Mouse (Mus musculus) CH12.LX (cell line): Measurements from ENCODE around the gene Plk2. TPM values are rescaled to one million over a fixed set of nuclear protein-coding genes. Genes with fewer than 3 reads are reported as not detected.
A peak's percentile ranks its signal among the peaks of the same experiment; 100 is the strongest.

ENCODE experiments used
- DNase-seq: peaks from one replicate; pipeline ENCODE4 v3.0.0-alpha.2; 2013; ENCODE audit errors: extremely low read depth
- H3K27ac ChIP-seq: 2 replicates; pipeline ENCODE4 v1.5.1; 2012; ENCODE audit warnings: low read depth, mild to moderate bottlenecking, control low read depth, moderate library complexity; ENCODE audit not compliant: insufficient read depth
- H3K27me3 ChIP-seq: replicated peaks from 2 replicates; pipeline ENCODE3; 2012; ENCODE audit warnings: inconsistent platforms
- H3K36me3 ChIP-seq, 2 experiments: replicated peaks in 1 of 2; 2 replicates each; pipeline versions ENCODE3 to v1.6.1; 2012; ENCODE audit warnings: inconsistent platforms in 1 of 2, low read length in 1 of 2, mild to moderate bottlenecking in 1 of 2, mixed read lengths in 1 of 2, moderate library complexity in 1 of 2; ENCODE audit not compliant: control insufficient read depth in 1 of 2, insufficient read depth in 1 of 2
- H3K4me1 ChIP-seq, 2 experiments: 2 replicates each; pipeline ENCODE4 v1.6.1; 2012; ENCODE audit warnings: inconsistent platforms in 1 of 2, moderate library complexity in 1 of 2; ENCODE audit not compliant: insufficient read depth in 2 of 2, control insufficient read depth in 1 of 2
- H3K4me2 ChIP-seq: 2 replicates; pipeline ENCODE4 v1.6.1; 2012; ENCODE audit warnings: low read depth, mild to moderate bottlenecking, control low read depth; ENCODE audit not compliant: poor library complexity, insufficient read depth, severe bottlenecking
- H3K4me3 ChIP-seq, 3 experiments: fragments of 150-350 bp in 1 of 3; sonication (generic) in 1 of 3; replicated peaks in 1 of 3; 2 replicates each; pipeline versions ENCODE3 to v1.5.1; 2011 to 2012; ENCODE audit warnings: low read depth in 2 of 3, low read length in 2 of 3, mild to moderate bottlenecking in 2 of 3, moderate library complexity in 2 of 3, control low read depth in 1 of 3, improper control_type of control experiment in 1 of 3, inconsistent platforms in 1 of 3, mixed read lengths in 1 of 3; ENCODE audit not compliant: poor library complexity in 1 of 3
- H3K79me2 ChIP-seq: replicated peaks from 2 replicates; pipeline ENCODE4 v1.6.1; 2012; ENCODE audit warnings: mild to moderate bottlenecking, moderate library complexity; ENCODE audit not compliant: control insufficient read depth, poor library complexity, insufficient read depth, severe bottlenecking; ENCODE audit errors: extremely low read depth
- H3K9ac ChIP-seq: 2 replicates; pipeline ENCODE4 v1.6.1; 2012; ENCODE audit warnings: low read depth, mild to moderate bottlenecking, control low read depth, moderate library complexity; ENCODE audit not compliant: insufficient read depth
- H3K9me3 ChIP-seq: replicated peaks from 2 replicates; pipeline ENCODE3; 2012; ENCODE audit warnings: low read length, inconsistent platforms, mixed read lengths
- CHD2 ChIP-seq: IDR thresholded peaks from 2 replicates; pipeline ENCODE4 v1.6.1; 2011; ENCODE audit warnings: low read length, improper control_type of control experiment
- E2F4 ChIP-seq: IDR thresholded peaks from 2 replicates; pipeline ENCODE4 v1.6.1; 2011; ENCODE audit warnings: low read depth, low read length, improper control_type of control experiment; ENCODE audit not compliant: insufficient replicate concordance
- EP300 ChIP-seq: IDR thresholded peaks from 2 replicates; pipeline ENCODE4 v1.6.1; 2011; ENCODE audit warnings: low read length, improper control_type of control experiment
- GABPA ChIP-seq: IDR thresholded peaks from 2 replicates; pipeline ENCODE4 v1.6.1; 2012; ENCODE audit warnings: low read depth, low read length, improper control_type of control experiment, inconsistent platforms; ENCODE audit not compliant: insufficient replicate concordance
- JUN ChIP-seq: IDR thresholded peaks from 2 replicates; pipeline ENCODE4 v1.6.1; 2011; ENCODE audit warnings: low read depth, mild to moderate bottlenecking, low read length, improper control_type of control experiment, moderate library complexity; ENCODE audit not compliant: insufficient read depth
- MAFK ChIP-seq: IDR thresholded peaks from 2 replicates; pipeline ENCODE4 v1.6.1; 2011; ENCODE audit warnings: low read length, improper control_type of control experiment; ENCODE audit not compliant: insufficient replicate concordance
- MAZ ChIP-seq: IDR thresholded peaks from 2 replicates; pipeline ENCODE4 v1.6.1; 2012; ENCODE audit warnings: low read depth, mild to moderate bottlenecking, inconsistent platforms, low read length, improper control_type of control experiment, moderate library complexity
- MYC ChIP-seq: IDR thresholded peaks from 2 replicates; pipeline ENCODE4 v1.6.1; 2011; ENCODE audit warnings: low read depth, mild to moderate bottlenecking, improper control_type of control experiment, low read length
- NELFE ChIP-seq: IDR thresholded peaks from 2 replicates; pipeline ENCODE4 v1.6.1; 2011; ENCODE audit warnings: low read depth, low read length, improper control_type of control experiment
- NRF1 ChIP-seq: IDR thresholded peaks from 2 replicates; pipeline ENCODE4 v1.6.1; 2014; ENCODE audit warnings: low read depth, mild to moderate bottlenecking, inconsistent platforms, low read length, improper control_type of control experiment, moderate library complexity
- RAD21 ChIP-seq: IDR thresholded peaks from 2 replicates; pipeline ENCODE4 v1.6.1; 2011; ENCODE audit warnings: low read depth, mild to moderate bottlenecking, low read length, improper control_type of control experiment, moderate library complexity
- RCOR1 ChIP-seq: conservative IDR thresholded peaks from 2 replicates; pipeline ENCODE4 v1.6.1; 2012; ENCODE audit warnings: low read depth, mild to moderate bottlenecking, inconsistent platforms, low read length, improper control_type of control experiment
- SIN3A ChIP-seq: IDR thresholded peaks from 2 replicates; pipeline ENCODE4 v1.6.1; 2012; ENCODE audit warnings: low read length, improper control_type of control experiment, inconsistent platforms
- SMC3 ChIP-seq: IDR thresholded peaks from 2 replicates; pipeline ENCODE4 v1.6.1; 2011; ENCODE audit warnings: low read depth, low read length, improper control_type of control experiment
- TBP ChIP-seq: conservative IDR thresholded peaks from 2 replicates; pipeline ENCODE4 v1.6.1; 2011; ENCODE audit warnings: low read depth, low read length, improper control_type of control experiment
- TCF12 ChIP-seq: IDR thresholded peaks from 2 replicates; pipeline ENCODE4 v1.6.1; 2014; ENCODE audit warnings: low read depth, mild to moderate bottlenecking, inconsistent platforms, low read length, improper control_type of control experiment
- UBTF ChIP-seq: IDR thresholded peaks from 2 replicates; pipeline ENCODE4 v1.6.1; 2012; ENCODE audit warnings: low read depth, mild to moderate bottlenecking, inconsistent platforms, low read length, improper control_type of control experiment, moderate library complexity
- USF2 ChIP-seq: conservative IDR thresholded peaks from 2 replicates; pipeline ENCODE4 v1.6.1; 2011; ENCODE audit warnings: low read depth, low read length, improper control_type of control experiment
- ZC3H11A ChIP-seq: IDR thresholded peaks from 2 replicates; pipeline ENCODE4 v1.6.1; 2012; ENCODE audit warnings: low read depth, mild to moderate bottlenecking, inconsistent platforms, low read length, improper control_type of control experiment
- ZMIZ1 ChIP-seq: IDR thresholded peaks from 2 replicates; pipeline ENCODE4 v1.6.1; 2012; ENCODE audit warnings: low read depth, mild to moderate bottlenecking, inconsistent platforms, low read length, improper control_type of control experiment
- ZNF384 ChIP-seq: IDR thresholded peaks from 2 replicates; pipeline ENCODE4 v1.6.1; 2012; ENCODE audit warnings: low read depth, low read length, improper control_type of control experiment, inconsistent platforms
- dilution Hi-C: fragments of 300-500 bp; cut with MboI; formaldehyde crosslinking; loops from 2 replicates; pipeline ENCODE4 v1.14.3; 2020; ENCODE audit warnings: low sequenced_read_pairs; ENCODE audit not compliant: extremely low pct_unique_long_range_greater_than_20kb, extremely low pct_ligation_motif_present
- in situ Hi-C: fragments of 300-500 bp; cut with MboI; formaldehyde crosslinking; loops from 3 replicates; pipeline ENCODE4 v1.14.3; 2019; ENCODE audit warnings: low sequenced_read_pairs, low pct_ligation_motif_present, low pct_unique_long_range_greater_than_20kb, mixed read lengths
- polyA plus RNA-seq: library from polyadenylated mRNA; unstranded; fragments of >175 nt; gene quantifications from 2 replicates; pipeline ENCODE4 v1.2.1, GENCODE M21; 2012; ENCODE audit warnings: low read depth; ENCODE audit not compliant: insufficient read length
- total RNA-seq, 2 experiments: library from RNA; depleted of rRNA; stranded (reverse); fragments of 300-350 nt in 1 of 2; fragments of >200 nt in 1 of 2; gene quantifications; 2 replicates each; pipeline ENCODE4 v1.2.3; 2012 to 2014

Gene Plk2
- total and polyA plus RNA-seq, 3 experiments, result 5.1 to 8.9 (median 7.4) TPM

DNA sequence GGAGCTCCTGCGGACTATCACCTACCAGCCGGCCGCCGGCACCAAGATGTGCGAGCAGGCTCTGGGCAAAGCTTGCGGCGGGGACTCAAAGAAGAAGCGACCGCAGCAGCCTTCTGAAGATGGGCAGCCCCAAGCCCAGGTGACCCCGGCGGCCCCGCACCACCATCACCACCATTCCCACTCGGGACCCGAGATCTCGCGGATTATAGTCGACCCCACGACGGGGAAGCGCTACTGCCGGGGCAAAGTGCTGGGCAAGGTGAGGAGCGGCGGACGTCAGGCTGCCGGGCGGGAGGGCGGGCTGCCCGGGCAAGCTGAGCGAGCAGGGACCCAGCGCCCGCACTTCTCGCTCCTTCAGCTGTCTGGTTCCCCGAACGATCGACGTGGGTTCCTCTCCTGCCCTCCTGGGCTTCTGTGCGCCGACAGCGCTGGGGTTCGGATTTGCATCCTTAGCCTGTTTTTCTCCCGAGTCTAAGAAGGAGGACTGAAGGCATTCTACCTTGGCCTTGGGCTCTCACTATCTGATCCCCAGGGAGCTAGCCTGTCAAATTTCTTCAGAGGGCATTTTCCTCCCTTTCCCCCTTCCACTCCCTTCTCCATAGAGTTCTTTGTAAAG is 441 bp downstream of the Plk2 start:
- Histone ChIP-seq H3K9ac (peak overlapping the region; percentile 55), H3K27me3 (no peaks in the 10 kb centered on the region), H3K9me3 (no peaks in the 10 kb centered on the region), H3K79me2 (no peaks in the 10 kb centered on the region; the same call in 1 of the 2 replicates), H3K27ac (no peak overlapping the region), H3K36me3 (peaks cover 17 to 29% of the 10 kb centered on the region in 2 experiments), H3K4me2 (peak overlapping the region; percentile 53), H3K4me3 (peak overlapping the region; percentile 36 to 73 (median 66)), H3K4me1 (no peaks in the 10 kb centered on the region)
- in situ Hi-C loops, result loop anchor here (5.0 to 10.0 kb wide), 3 partner anchors 572 to 1020 kb away; no protein-coding TSS in a partner anchor
- dilution Hi-C loops, result no loop called here
- no peak for DNase-seq
- peak; percentile 34; the same call in 1 of the 2 replicates for TF ChIP-seq UBTF
- no peak for TF ChIP-seq E2F4

DNA sequence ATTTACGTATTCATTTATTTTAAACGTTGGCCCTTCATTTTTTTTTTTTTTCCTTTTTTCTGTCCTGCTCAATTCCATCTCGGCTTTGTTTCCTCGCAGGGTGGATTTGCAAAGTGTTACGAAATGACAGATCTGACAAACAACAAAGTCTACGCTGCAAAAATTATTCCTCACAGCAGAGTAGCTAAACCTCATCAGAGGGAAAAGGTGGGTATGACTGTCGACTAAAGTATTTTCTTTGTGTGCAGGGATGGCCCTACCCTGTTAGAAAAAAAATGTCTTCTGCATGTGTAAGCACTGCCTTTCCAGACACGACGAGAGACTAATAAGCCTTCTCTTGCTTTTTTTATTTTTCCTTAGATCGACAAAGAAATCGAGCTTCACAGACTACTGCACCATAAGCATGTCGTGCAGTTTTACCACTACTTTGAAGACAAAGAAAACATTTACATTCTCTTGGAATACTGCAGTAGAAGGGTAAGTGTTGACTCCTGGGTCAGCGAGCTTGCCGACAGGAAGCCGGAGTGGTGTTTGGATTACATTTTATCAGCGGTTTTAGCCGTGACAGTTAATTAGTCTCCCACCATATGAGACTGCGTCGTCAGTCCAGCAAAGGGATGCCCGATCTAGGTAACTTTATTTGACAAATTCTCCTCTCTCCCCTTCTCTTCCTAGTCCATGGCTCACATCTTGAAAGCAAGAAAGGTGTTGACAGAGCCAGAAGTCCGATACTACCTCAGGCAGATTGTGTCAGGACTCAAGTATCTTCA is 1.3 kb downstream of the Plk2 start:
- dilution Hi-C loops (no loop called here), in situ Hi-C loops (loop anchor here (5.0 to 10.0 kb wide), 3 partner anchors 571 to 1019 kb away; no protein-coding TSS in a partner anchor)
- DNase-seq, result no peak
- peak overlapping the region; percentile 53; the same call in 1 of the 2 replicates for H3K4me2 ChIP-seq
- H3K36me3 ChIP-seq, result peaks cover 17 to 34% of the 10 kb centered on the region in 2 experiments
- H3K27ac ChIP-seq, result no peak overlapping the region
- H3K4me3 ChIP-seq, result peak overlapping the region in 2 of 3 experiments; percentile 36 to 66
- H3K79me2 ChIP-seq, result no peaks in the 10 kb centered on the region; the same call in 1 of the 2 replicates
- TF ChIP-seq CHD2 (no peak), MAZ (no peak), SMC3 (no peak), MYC (no peak), GABPA (no peak), NELFE (no peak), RCOR1 (no peak), SIN3A (no peak), JUN (no peak), NRF1 (no peak), ZMIZ1 (no peak), TBP (no peak), ZNF384 (no peak), EP300 (no peak), TCF12 (no peak), ZC3H11A (no peak), RAD21 (no peak), USF2 (no peak), MAFK (no peak)
- H3K9ac ChIP-seq, result no peak overlapping the region; the same call in 1 of the 2 replicates
- no peaks in the 10 kb centered on the region for H3K27me3 ChIP-seq
- H3K9me3 ChIP-seq, result no peaks in the 10 kb centered on the region
- no peaks in the 10 kb centered on the region for H3K4me1 ChIP-seq
